Mouse (Mus musculus) lung, postnatal 0 days (tissue): ENCODE measurements around the gene Gata2.

ENCODE experiments used
- CTCF ChIP-seq: IDR thresholded peaks from 2 replicates; pipeline ENCODE4 v1.5.1; 2016; ENCODE audit warnings: antibody characterized with exemption, mild to moderate bottlenecking
- EP300 ChIP-seq: IDR thresholded peaks from 2 replicates; pipeline ENCODE4 v1.6.1; 2016; ENCODE audit warnings: antibody characterized with exemption, mild to moderate bottlenecking, control low read depth

GRCm38 (mm10) chr6:88204531-88205385, 11.1 kb downstream of the Gata2 start:
- no peak for TF ChIP-seq CTCF
- no peak for TF ChIP-seq EP300
